19 mouse cellular contexts compared by ENCODE assay signal in the genomic region with DNA sequence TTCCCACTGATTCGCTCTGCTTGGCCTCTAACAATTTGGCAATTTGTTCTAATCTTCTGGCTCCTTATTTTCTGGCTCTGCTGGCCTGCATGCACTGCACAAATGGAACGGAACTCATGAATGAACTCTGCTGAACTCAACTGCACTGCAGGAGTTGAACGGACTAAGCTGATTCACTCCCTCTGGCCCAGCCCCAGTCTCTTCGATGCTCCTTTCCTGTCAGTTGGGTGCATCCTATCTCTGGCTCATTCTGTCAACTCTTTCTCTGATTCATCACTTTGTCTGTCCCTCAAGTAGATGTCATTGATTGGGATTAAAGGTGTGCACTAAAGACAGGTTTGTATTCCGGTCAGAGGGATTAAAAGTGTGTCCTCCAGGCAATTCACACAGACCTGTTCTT. TPM values are rescaled to one million over a fixed set of nuclear protein-coding genes. Genes with fewer than 3 reads are reported as not detected.
"Had no signal": no experiment of that assay in that cellular context is flagged by ENCODE, and none has a peak within 500 bp of the region (broad histone marks: within the 10 kb centered on the region; RNA-seq: fewer than 3 reads in every experiment).

No protein-coding gene starts in this region.

- H3K4me3 ChIP-seq: neural tube, embryonic 13.5 days; neural tube, embryonic 15.5 days; stomach, embryonic 15.5 days had no signal

- H3K4me2 ChIP-seq: neural tube, embryonic 13.5 days; neural tube, embryonic 15.5 days; stomach, embryonic 15.5 days had no signal

- H3K27ac ChIP-seq: neural tube, embryonic 13.5 days; neural tube, embryonic 15.5 days; stomach, embryonic 15.5 days; stomach, postnatal 0 days had no signal

- DNase-seq: retina, postnatal 1 day; right cerebral cortex, adult 18-20 months; right cerebral cortex, postnatal 14 days; right cerebral cortex, postnatal 25 days; right cerebral cortex, postnatal 4 days; spleen, adult 18-20 months; thymus, adult 18-20 months; thymus, adult 2 months; thymus, postnatal 14 days; thymus, postnatal 25 days; thymus, postnatal 36 days; thymus, postnatal 4 days had no signal

- H3K9ac ChIP-seq: neural tube, embryonic 13.5 days; neural tube, embryonic 15.5 days; stomach, embryonic 15.5 days had no signal

- H3K36me3 ChIP-seq: neural tube, embryonic 13.5 days; neural tube, embryonic 15.5 days; stomach, embryonic 15.5 days had no signal

- H3K9me3 ChIP-seq: neural tube, embryonic 15.5 days; stomach, embryonic 15.5 days had no signal

- H3K27me3 ChIP-seq: neural tube, embryonic 15.5 days; stomach, embryonic 15.5 days had no signal

RNA-seq across cellular contexts. Expression of a gene that starts 1.5 kb away (rescaled TPM):
- total RNA-seq: neutrophil, adult 5-6 weeks had no signal
- polyA plus RNA-seq: small intestine, adult 2 months; stomach, embryonic 14.5 days had no signal

RNA-seq across cellular contexts. Expression of a gene that starts 40.1 kb away (rescaled TPM):
- polyA plus RNA-seq: neural tube, embryonic 13.5 days; neural tube, embryonic 15.5 days; stomach, embryonic 14.5 days had no signal
